Mouse (Mus musculus): ENCODE data around the gene Mlec. TPM values are rescaled to one million over a fixed set of nuclear protein-coding genes. Genes with fewer than 3 reads are reported as not detected.
"Not testable (repeated sequence)": the region's sequence is repeated elsewhere in the genome, so short reads cannot be mapped to it uniquely, and the experiment has no call there.

Gene Mlec
- polyA plus RNA-seq, 1 experiment = 80.2 TPM

GRCm38 (mm10) chr5:115111156-115111555 lies 46.8 kb downstream of the Mlec start:
- no peaks in the 10 kb centered on the region for H3K27me3 ChIP-seq (ENCODE audit: control insufficient read depth, insufficient read depth, low read length)
- 44% methylated on average over 8 of the region's 8 CpGs for WGBS
- H3K4me3 ChIP-seq (replicated peaks; ENCODE audit: insufficient read depth, low read depth, low read length) = no peak overlapping the region
- no peak overlapping the region for H3K27ac ChIP-seq (ENCODE audit: insufficient read depth, low read length)
- no peaks in the 10 kb centered on the region; the same call in 1 of the 2 replicates for H3K4me1 ChIP-seq (ENCODE audit: control insufficient read depth, insufficient read depth, low read length)
- TF ChIP-seq CTCF (IDR thresholded peaks at IDR 0.05; ENCODE audit: borderline replicate concordance, insufficient read depth, low read depth, low read length) (no peak), POLR2A (IDR thresholded peaks at IDR 0.05; ENCODE audit: borderline replicate concordance, insufficient read depth, low read length) (no peak)
- DNase-seq = no peak

- not testable (repeated sequence) for H3K4me1 ChIP-seq (ENCODE audit: control insufficient read depth, insufficient read depth, low read length); H3K27me3 ChIP-seq (ENCODE audit: control insufficient read depth, insufficient read depth, low read length); H3K4me3 ChIP-seq (replicated peaks; ENCODE audit: insufficient read depth, low read depth, low read length); H3K27ac ChIP-seq (ENCODE audit: insufficient read depth, low read length); DNase-seq
- WGBS = 97% methylated on average over 23 of the region's 23 CpGs
Measured at GRCm38 (mm10) chr5:115103253-115103652, 54.7 kb downstream of the Mlec start.

- no peak overlapping the region for H3K4me3 ChIP-seq (replicated peaks; ENCODE audit: insufficient read depth, low read depth, low read length)
- H3K27ac ChIP-seq (ENCODE audit: insufficient read depth, low read length) = no peak overlapping the region
- H3K27me3 ChIP-seq (ENCODE audit: control insufficient read depth, insufficient read depth, low read length) = no peaks in the 10 kb centered on the region
- TF ChIP-seq POLR2A (IDR thresholded peaks at IDR 0.05; ENCODE audit: borderline replicate concordance, insufficient read depth, low read length) (no peak), CTCF (IDR thresholded peaks at IDR 0.05; ENCODE audit: borderline replicate concordance, insufficient read depth, low read depth, low read length) (no peak)
- no peak for DNase-seq
- no peaks in the 10 kb centered on the region for H3K4me1 ChIP-seq (ENCODE audit: control insufficient read depth, insufficient read depth, low read length)
- WGBS = 82% methylated on average over 2 of the region's 2 CpGs
Measured at GRCm38 (mm10) chr5:115102231-115102630, 55.7 kb downstream of the Mlec start.

GRCm38 (mm10) chr5:115100473-115100872 lies 57.5 kb downstream of the Mlec start:
- TF ChIP-seq POLR2A (IDR thresholded peaks at IDR 0.05; ENCODE audit: borderline replicate concordance, insufficient read depth, low read length) (no peak), CTCF (IDR thresholded peaks at IDR 0.05; ENCODE audit: borderline replicate concordance, insufficient read depth, low read depth, low read length) (no peak)
- H3K27ac ChIP-seq (ENCODE audit: insufficient read depth, low read length) = no peak overlapping the region
- WGBS = 81% methylated on average over 6 of the region's 6 CpGs

GRCm38 (mm10) chr5:115099991-115100390 lies 58.0 kb downstream of the Mlec start:
- Histone ChIP-seq H3K27ac (ENCODE audit: insufficient read depth, low read length) (no peak overlapping the region), H3K4me3 (replicated peaks; ENCODE audit: insufficient read depth, low read depth, low read length) (no peak overlapping the region), H3K27me3 (ENCODE audit: control insufficient read depth, insufficient read depth, low read length) (no peaks in the 10 kb centered on the region), H3K4me1 (ENCODE audit: control insufficient read depth, insufficient read depth, low read length) (no peaks in the 10 kb centered on the region)
- no peak for TF ChIP-seq CTCF (IDR thresholded peaks at IDR 0.05; ENCODE audit: borderline replicate concordance, insufficient read depth, low read depth, low read length)
- WGBS = 62% methylated on average over 9 of the region's 9 CpGs
- DNase-seq = no peak

More at GRCm38 (mm10) chr5:115100473-115100872, 57.5 kb downstream of the Mlec start:
- Histone ChIP-seq H3K4me1 (ENCODE audit: control insufficient read depth, insufficient read depth, low read length) (no peaks in the 10 kb centered on the region), H3K4me3 (replicated peaks; ENCODE audit: insufficient read depth, low read depth, low read length) (no peak overlapping the region), H3K27me3 (ENCODE audit: control insufficient read depth, insufficient read depth, low read length) (no peaks in the 10 kb centered on the region)
- DNase-seq = no peak

GRCm38 (mm10) chr5:115099530-115099929 lies 58.4 kb downstream of the Mlec start:
- Histone ChIP-seq H3K27ac (ENCODE audit: insufficient read depth, low read length) (no peak overlapping the region), H3K4me3 (replicated peaks; ENCODE audit: insufficient read depth, low read depth, low read length) (no peak overlapping the region), H3K4me1 (ENCODE audit: control insufficient read depth, insufficient read depth, low read length) (no peaks in the 10 kb centered on the region), H3K27me3 (ENCODE audit: control insufficient read depth, insufficient read depth, low read length) (no peaks in the 10 kb centered on the region)
- no peak for DNase-seq
- WGBS = 79% methylated on average over 5 of the region's 5 CpGs
- TF ChIP-seq CTCF (IDR thresholded peaks at IDR 0.05; ENCODE audit: borderline replicate concordance, insufficient read depth, low read depth, low read length) (no peak), POLR2A (IDR thresholded peaks at IDR 0.05; ENCODE audit: borderline replicate concordance, insufficient read depth, low read length) (no peak)

GRCm38 (mm10) chr5:115098195-115098594 lies 59.8 kb downstream of the Mlec start, which contains the start of gene Gm10401:
Gene Gm10401, minus strand, starts transcription at chr5:115098295.
- no peak for DNase-seq
- Histone ChIP-seq H3K27ac (ENCODE audit: insufficient read depth, low read length) (no peak within 1 kb of the TSS), H3K4me1 (ENCODE audit: control insufficient read depth, insufficient read depth, low read length) (no peaks in the 10 kb centered on the region), H3K27me3 (ENCODE audit: control insufficient read depth, insufficient read depth, low read length) (no peaks in the 10 kb centered on the region), H3K4me3 (replicated peaks; ENCODE audit: insufficient read depth, low read depth, low read length) (no peak within 1 kb of the TSS)
- WGBS = 88% methylated on average over 8 of the region's 8 CpGs
- TF ChIP-seq POLR2A (IDR thresholded peaks at IDR 0.05; ENCODE audit: borderline replicate concordance, insufficient read depth, low read length) = no peak
- no peak for TF ChIP-seq CTCF (IDR thresholded peaks at IDR 0.05; ENCODE audit: borderline replicate concordance, insufficient read depth, low read depth, low read length)

Other genes starting within 250 kb of the Mlec start
- 0.36 and 0.46 TPM in 2 replicates for gene Oasl1, start 234.9 kb downstream of the Mlec start, polyA plus RNA-seq (2012; rRNA removed)
- gene 2210016L21Rik, start 216.0 kb downstream of the Mlec start, polyA plus RNA-seq (2012; rRNA removed) = 137 and 141 TPM in 2 replicates
- 0.05 TPM in 1 of 2 replicates, not detected in the other for gene Hnf1a, start 187.1 kb downstream of the Mlec start, polyA plus RNA-seq (2012; rRNA removed)
- 64.2 and 65.0 TPM in 2 replicates for gene Sppl3, start 147.0 kb downstream of the Mlec start, polyA plus RNA-seq (2012; rRNA removed)
- gene Gm10401, start 59.9 kb downstream of the Mlec start, polyA plus RNA-seq (2012; rRNA removed) = not detected in 2 replicates
- gene Acads, start 38.8 kb downstream of the Mlec start, polyA plus RNA-seq (2012; rRNA removed) = 14.9 and 16.1 TPM in 2 replicates
- gene Unc119b, start 23.2 kb downstream of the Mlec start, polyA plus RNA-seq (2012; rRNA removed) = 34.0 and 36.1 TPM in 2 replicates
- gene Cabp1, start 36.2 kb upstream of the Mlec start, polyA plus RNA-seq (2012; rRNA removed) = 278 and 294 TPM in 2 replicates
- gene Pop5, start 77.7 kb upstream of the Mlec start, polyA plus RNA-seq (2012; rRNA removed) = 168 and 177 TPM in 2 replicates
- gene Rnf10, start 114.7 kb upstream of the Mlec start, polyA plus RNA-seq (2012; rRNA removed) = 141 and 151 TPM in 2 replicates
- gene Coq5, start 121.5 kb upstream of the Mlec start, polyA plus RNA-seq (2012; rRNA removed) = 39.5 and 39.8 TPM in 2 replicates
- gene Dynll1, start 142.8 kb upstream of the Mlec start, polyA plus RNA-seq (2012; rRNA removed) = 381 and 416 TPM in 2 replicates
- 60.1 and 65.0 TPM in 2 replicates for gene Srsf9, start 169.0 kb upstream of the Mlec start, polyA plus RNA-seq (2012; rRNA removed)
- gene Gatc, start 183.0 kb upstream of the Mlec start, polyA plus RNA-seq (2012; rRNA removed) = 32.8 and 33.6 TPM in 2 replicates
- gene Triap1, start 183.0 kb upstream of the Mlec start, polyA plus RNA-seq (2012; rRNA removed) = 29.7 and 30.3 TPM in 2 replicates
- 2,268 and 2,327 TPM in 2 replicates for gene Cox6a1, start 190.8 kb upstream of the Mlec start, polyA plus RNA-seq (2012; rRNA removed)

Data from cerebellum, adult 2 months (tissue).